In the genomic region with DNA sequence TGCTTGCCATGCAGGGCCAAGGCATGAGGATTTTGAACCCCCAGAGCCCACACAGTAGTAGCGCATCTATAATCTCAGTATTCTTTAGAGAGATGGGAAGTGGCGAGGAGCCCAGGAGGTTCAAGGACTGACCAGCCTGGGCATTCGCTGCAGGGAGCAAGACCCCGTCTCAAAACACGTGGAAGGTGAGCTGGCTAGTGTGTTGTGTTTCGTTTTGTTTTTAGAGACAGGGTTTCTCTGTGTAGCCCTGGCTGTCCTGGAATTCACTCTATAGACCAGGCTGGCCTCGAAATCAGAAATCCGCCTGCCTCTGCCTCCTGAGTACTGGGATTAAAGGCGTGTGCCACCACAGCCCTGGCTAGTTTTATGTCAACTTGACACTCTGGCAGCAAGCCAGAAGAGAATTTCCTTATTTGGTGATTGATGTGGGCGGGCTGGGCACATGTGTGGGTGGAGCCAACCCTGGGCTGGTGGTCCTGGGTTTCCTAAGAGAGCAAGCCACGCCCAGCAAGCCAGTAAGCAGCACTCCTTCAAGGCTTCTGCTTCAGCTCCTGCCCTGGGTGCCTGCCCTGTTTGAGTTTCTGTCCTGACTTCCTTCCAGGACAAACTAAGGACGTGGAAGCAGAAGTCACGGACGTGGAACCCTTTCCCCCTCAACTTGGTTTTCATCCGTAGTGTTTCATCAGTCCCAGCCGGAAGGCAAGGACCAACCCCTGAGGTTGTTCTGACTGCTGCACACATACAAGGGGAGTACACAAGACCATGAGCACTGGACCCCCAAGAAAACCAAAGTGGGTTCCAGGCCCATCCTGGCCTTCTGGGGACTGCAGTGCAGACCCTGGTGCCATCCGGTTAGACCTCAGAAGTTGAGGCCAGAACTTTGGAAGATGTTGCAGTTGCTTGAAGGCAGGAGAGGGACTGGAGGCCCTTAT, we compare ENCODE assay signal across 8 mouse cellular contexts.
DNase-seq lines count a peak whose midpoint lies in the region; ATAC-seq and TF ChIP-seq lines count a peak whose summit lies in the region.

No protein-coding gene starts in this region.

- 72% methylated on average over 17 of the region's 17 CpGs for whole genome bisulfite sequencing in bone marrow, adult 2 months
- WGBS in hindbrain, embryonic 10.5 days: 88% methylated on average over 17 of the region's 17 CpGs
- 64% methylated on average over 17 of the region's 17 CpGs for WGBS in liver, embryonic 13.5 days (ENCODE audit: insufficient replicate concordance)

- TF ChIP-seq CTCF in bone marrow, adult 2 months (IDR thresholded peaks at IDR 0.05; ENCODE audit: control insufficient read depth, insufficient read depth, low read length): no peak

- H3K9me3 ChIP-seq in hindbrain, embryonic 10.5 days: no peaks in the 10 kb centered on the region
- H3K9me3 ChIP-seq in liver, embryonic 13.5 days (replicated peaks): no peaks in the 10 kb centered on the region

- H3K27ac ChIP-seq in bone marrow, adult 2 months (ENCODE audit: control insufficient read depth, insufficient read depth, low read depth, low read length, poor library complexity): peak overlapping the region; percentile 11; the same call in 1 of the 2 replicates
- peak overlapping the region; percentile 99 for H3K27ac ChIP-seq in hindbrain, embryonic 10.5 days
- H3K27ac ChIP-seq in liver, embryonic 13.5 days: peak overlapping the region; percentile 59

- DNase-seq in embryo, embryonic 10 days (ENCODE audit: low spot score): peak; percentile 58
- DNase-seq in embryo, embryonic 9.5 days (ENCODE audit: extremely low spot score): no peak
- no peak for DNase-seq in hindbrain, embryonic 10.5 days (ENCODE audit: low spot score)
- no peak for DNase-seq in liver, embryonic 13.5 days
- DNase-seq in spleen, postnatal 4 days (ENCODE audit: low spot score in 2 of 2): peak; percentile 54 to 72
- DNase-seq in Muller cell, postnatal 12 days (ENCODE audit: inconsistent ontology term): no peak

- no peak overlapping the region for H3K9ac ChIP-seq in liver, embryonic 13.5 days

- no peak overlapping the region for H3K4me3 ChIP-seq in bone marrow, adult 2 months (replicated peaks; ENCODE audit: control insufficient read depth, low read depth, low read length)
- no peak overlapping the region for H3K4me3 ChIP-seq in hindbrain, embryonic 10.5 days
- H3K4me3 ChIP-seq in liver, embryonic 13.5 days (replicated peaks): no peak overlapping the region

- H3K4me1 ChIP-seq in bone marrow, adult 2 months (ENCODE audit: control insufficient read depth, insufficient read depth, low read length): peaks cover 12% of the 10 kb centered on the region
- peaks cover 95% of the 10 kb centered on the region for H3K4me1 ChIP-seq in hindbrain, embryonic 10.5 days (replicated peaks)
- H3K4me1 ChIP-seq in liver, embryonic 13.5 days (replicated peaks): peaks cover 37% of the 10 kb centered on the region

- no peaks in the 10 kb centered on the region for H3K36me3 ChIP-seq in hindbrain, embryonic 10.5 days
- no peaks in the 10 kb centered on the region for H3K36me3 ChIP-seq in liver, embryonic 13.5 days

- ATAC-seq in liver, embryonic 13.5 days (ENCODE audit: low read depth): no peak
- ATAC-seq in megakaryocyte-erythroid progenitor cell, adult 5-6 weeks (replicated peaks; ENCODE audit: low FRiP score, low TSS enrichment, poor library complexity, severe bottlenecking): no peak

- peaks cover 8% of the 10 kb centered on the region; the same call in 1 of the 2 replicates for H3K27me3 ChIP-seq in hindbrain, embryonic 10.5 days (ENCODE audit: insufficient read depth, poor library complexity, severe bottlenecking)
- peaks cover 56% of the 10 kb centered on the region for H3K27me3 ChIP-seq in liver, embryonic 13.5 days

- no peak overlapping the region for H3K4me2 ChIP-seq in liver, embryonic 13.5 days

- no peak for TF ChIP-seq POLR2A in bone marrow, adult 2 months (IDR thresholded peaks at IDR 0.05; ENCODE audit: borderline replicate concordance, control insufficient read depth, low read depth, low read length)

Comparison
In these comparisons a context has a peak if more than half of its experiments do, and no peak if none do; other contexts are left out.
1. DNase-seq: peak in embryo, embryonic 10 days (single experiment) and spleen, postnatal 4 days (2 of 2); none in embryo, embryonic 9.5 days (single experiment), hindbrain, embryonic 10.5 days (single experiment), liver, embryonic 13.5 days (single experiment) and Muller cell, postnatal 12 days (single experiment).
2. H3K27ac ChIP-seq: peak in every context shown above with its lines; median percentile 99 in hindbrain, embryonic 10.5 days; 59 in liver, embryonic 13.5 days; 11 in bone marrow, adult 2 months.